Mouse (Mus musculus): ENCODE data around the gene Sox3.

Gene Sox3

GRCm38 (mm10) chrX:60892801-60893681 lies at the start of gene Sox3:
Gene Sox3, minus strand, starts transcription at chrX:60893430.
- CTCF ChIA-PET, result no interaction called here
- POLR2A ChIA-PET, result interaction anchor here in 1 of 4 experiments (0.6 kb wide), 1 partner anchor 47 kb away, joined by 3 read pairs; no protein-coding TSS in a partner anchor

- ChIA-PET CTCF (no interaction called here), POLR2A (no interaction called here)
Observed at GRCm38 (mm10) chrX:60940225-60940624, 47.0 kb upstream of the Sox3 start.

GRCm38 (mm10) chrX:60899546-60899945 lies 6.3 kb upstream of the Sox3 start:
- ChIA-PET CTCF (interaction anchor here in 1 of 4 experiments (0.5 kb wide), 1 partner anchor 853 kb away, joined by 3 read pairs; no protein-coding TSS in a partner anchor), POLR2A (no interaction called here)

GRCm38 (mm10) chrX:60898641-60899040 lies 5.4 kb upstream of the Sox3 start:
- ChIA-PET CTCF (no interaction called here), POLR2A (no interaction called here)

- ChIA-PET CTCF (interaction anchor here in 1 of 4 experiments (0.9 kb wide), 1 partner anchor 393 kb away, joined by 3 read pairs; no protein-coding TSS in a partner anchor), POLR2A (interaction anchor here in 1 of 4 experiments (1.5 kb wide), 1 partner anchor 11 kb away, joined by 3 read pairs; no protein-coding TSS in a partner anchor)
Observed at GRCm38 (mm10) chrX:60896296-60896695, 3.1 kb upstream of the Sox3 start.

- CTCF ChIA-PET, result no interaction called here
Observed at GRCm38 (mm10) chrX:60895416-60895815, 2.2 kb upstream of the Sox3 start.

GRCm38 (mm10) chrX:60893720-60894543 lies 702 bp upstream of the Sox3 start:
- ChIA-PET CTCF (interaction anchor here in 1 of 4 experiments (0.6 kb wide), 1 partner anchor 259 kb away, joined by 12 read pairs; no protein-coding TSS in a partner anchor), POLR2A (interaction anchor here in 1 of 4 experiments (0.6 kb wide), 2 partner anchors 24 to 48 kb away, joined by 3 read pairs; no protein-coding TSS in a partner anchor)

More at GRCm38 (mm10) chrX:60895416-60895815, 2.2 kb upstream of the Sox3 start:
- POLR2A ChIA-PET, result no interaction called here

- ChIA-PET POLR2A (no interaction called here), CTCF (no interaction called here)
Observed at GRCm38 (mm10) chrX:60892098-60892800, 981 bp downstream of the Sox3 start.

GRCm38 (mm10) chrX:60891329-60892095 lies 1.7 kb downstream of the Sox3 start:
- CTCF ChIA-PET, result no interaction called here
- POLR2A ChIA-PET, result no interaction called here

GRCm38 (mm10) chrX:60890651-60891050 lies 2.6 kb downstream of the Sox3 start:
- ChIA-PET CTCF (no interaction called here), POLR2A (interaction anchor here in 1 of 4 experiments (0.9 to 1.1 kb wide), 2 partner anchors 11 to 118 kb away, joined by 3 to 6 read pairs; no protein-coding TSS in a partner anchor)

GRCm38 (mm10) chrX:60889956-60890485 lies 3.2 kb downstream of the Sox3 start:
- POLR2A ChIA-PET, result interaction anchor here in 1 of 4 experiments (0.9 to 1.3 kb wide), 3 partner anchors 10 to 117 kb away, joined by 3 to 6 read pairs (median 3); no protein-coding TSS in a partner anchor

More at GRCm38 (mm10) chrX:60889956-60890485, 3.2 kb downstream of the Sox3 start:
- CTCF ChIA-PET, result no interaction called here
